Mouse (Mus musculus) embryonic stem cell, embryonic (primary cell): ENCODE measurements around the gene Ezh1.

Source experiments
- CTCF ChIA-PET, 4 experiments: fragments of 300-600 bp in 2 of 4; fragments of 350-600 bp in 2 of 4; sonication (Branson Sonifier 250); formaldehyde crosslinking; loops; one replicate each; lab custom pipeline; 2022; ENCODE audit warnings: inconsistent platforms in 2 of 4; lab: Charles Lee
- POLR2A ChIA-PET, 4 experiments: fragments of 300-600 bp in 2 of 4; fragments of 350-600 bp in 2 of 4; sonication (Branson Sonifier 250); formaldehyde crosslinking; loops; one replicate each; lab custom pipeline; 2022; ENCODE audit warnings: antibody characterized with exemption in 4 of 4, inconsistent platforms in 1 of 4; lab: Charles Lee

The Ezh1 gene

DNA sequence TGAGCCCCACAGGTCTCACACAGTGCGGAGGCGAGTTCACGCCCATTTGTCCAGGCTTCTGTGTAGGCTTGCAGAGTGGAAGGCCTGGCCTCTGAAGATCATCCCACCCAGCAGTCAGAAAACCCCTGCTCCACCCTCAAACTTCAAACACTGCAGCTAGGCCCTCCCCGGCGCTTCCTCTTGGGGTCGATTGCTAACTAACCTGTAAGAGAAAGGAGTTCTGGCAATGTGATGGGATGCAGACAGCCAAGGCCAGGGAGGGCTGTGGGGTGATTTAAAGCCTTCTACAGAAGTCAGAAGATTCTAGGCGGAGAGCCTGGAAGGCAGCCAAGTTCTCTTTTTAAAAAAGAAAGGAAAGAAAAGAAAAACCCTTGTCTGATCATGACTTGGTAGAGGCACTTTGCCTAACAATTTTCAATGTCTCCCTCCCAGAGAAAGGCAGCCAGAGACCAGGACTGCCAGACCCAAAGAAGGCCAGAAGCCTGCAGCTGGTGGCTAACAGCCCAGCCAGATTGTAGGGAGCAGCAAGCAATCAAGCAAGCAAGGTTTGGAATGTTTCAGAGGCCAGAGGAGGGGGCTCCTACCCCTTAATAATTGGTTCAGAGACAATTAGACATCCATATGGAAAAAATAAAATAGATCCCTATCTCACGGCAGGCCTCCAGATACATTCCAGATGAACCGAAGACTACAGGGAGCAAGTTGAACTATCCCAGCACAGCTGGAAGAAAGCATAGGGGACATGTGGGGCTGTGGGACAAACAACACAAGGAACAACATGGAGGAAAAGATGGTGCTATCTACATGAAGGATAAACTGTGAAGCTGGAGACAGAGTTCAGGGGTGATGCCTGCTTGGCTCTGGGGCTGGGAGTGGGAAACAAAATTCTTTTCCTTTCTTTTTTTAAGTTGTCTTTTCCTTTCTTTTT is 76.8 kb downstream of the Ezh1 start:
- POLR2A ChIA-PET = interaction anchor here in 3 of 4 experiments (0.9 to 1.8 kb wide), 8 partner anchors 12 to 30 kb away, joined by 3 to 7 read pairs (median 4); partner anchors contain the start of genes Retreg3 (in 1 of the 3) and Tubg1 (in 1 of the 3)
- CTCF ChIA-PET = interaction anchor here (0.5 to 1.6 kb wide), 5 partner anchors 14 to 437 kb away, joined by 3 to 7 read pairs (median 4); partner anchors contain the start of gene Kat2a (in 1 of the 4)

DNA sequence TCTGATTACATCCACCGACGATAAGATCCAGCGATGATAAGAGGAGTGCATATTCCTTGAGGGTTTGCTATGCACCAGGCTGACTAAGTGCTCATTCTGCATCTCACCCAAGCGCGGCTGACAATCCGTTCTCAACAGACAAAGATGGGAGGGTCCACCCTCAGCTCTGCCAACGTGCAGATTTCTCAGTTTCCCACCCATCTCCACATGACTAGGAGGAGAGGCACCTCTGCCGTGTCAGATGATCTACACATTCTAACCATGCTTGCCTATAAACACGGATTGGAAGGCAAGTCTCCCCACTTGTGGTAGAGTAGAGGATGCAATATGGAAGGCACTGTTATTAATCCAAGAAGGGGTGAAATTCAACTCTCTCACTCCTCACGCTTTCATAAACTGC is 77.5 kb downstream of the Ezh1 start:
- POLR2A ChIA-PET = interaction anchor here in 3 of 4 experiments (0.9 to 2.1 kb wide), 9 partner anchors 12 to 29 kb away, joined by 3 to 7 read pairs (median 4); partner anchors contain the start of genes Retreg3 (in 1 of the 3) and Tubg1 (in 1 of the 3)
- CTCF ChIA-PET = interaction anchor here (0.5 to 1.6 kb wide), 6 partner anchors 15 to 437 kb away, joined by 3 to 7 read pairs (median 4); partner anchors contain the start of gene Kat2a (in 1 of the 4)

DNA sequence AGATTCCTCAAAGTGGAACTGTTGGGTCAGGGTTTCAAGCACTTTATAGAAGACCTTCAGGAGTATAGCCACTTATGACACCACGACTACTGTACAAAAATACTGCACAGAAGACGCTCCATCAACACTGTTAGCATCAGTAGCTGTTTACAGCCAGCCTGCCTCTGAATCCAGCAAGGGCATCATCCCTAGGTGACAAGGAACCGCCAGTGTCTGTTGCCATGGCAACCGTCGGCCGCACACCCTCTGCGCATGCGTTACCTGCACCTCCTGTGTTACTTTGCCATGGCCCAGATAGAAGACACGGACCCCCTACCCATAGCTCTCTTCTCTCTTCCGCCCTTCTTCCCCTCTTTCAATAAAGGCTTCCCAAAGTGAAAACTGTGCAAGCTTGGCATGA is 79.9 kb downstream of the Ezh1 start:
- POLR2A ChIA-PET = interaction anchor here (0.6 to 2.1 kb wide), 8 partner anchors 8 to 627 kb away, joined by 3 to 8 read pairs (median 4); partner anchors contain the start of genes Plekhh3 (in 1 of the 4), Retreg3 (in 1 of the 4) and Tubg1 (in 1 of the 4)
- CTCF ChIA-PET = interaction anchor here in 2 of 4 experiments (0.6 to 2.1 kb wide), 4 partner anchors 15 to 42 kb away, joined by 3 to 4 read pairs (median 4); no protein-coding TSS in a partner anchor

DNA sequence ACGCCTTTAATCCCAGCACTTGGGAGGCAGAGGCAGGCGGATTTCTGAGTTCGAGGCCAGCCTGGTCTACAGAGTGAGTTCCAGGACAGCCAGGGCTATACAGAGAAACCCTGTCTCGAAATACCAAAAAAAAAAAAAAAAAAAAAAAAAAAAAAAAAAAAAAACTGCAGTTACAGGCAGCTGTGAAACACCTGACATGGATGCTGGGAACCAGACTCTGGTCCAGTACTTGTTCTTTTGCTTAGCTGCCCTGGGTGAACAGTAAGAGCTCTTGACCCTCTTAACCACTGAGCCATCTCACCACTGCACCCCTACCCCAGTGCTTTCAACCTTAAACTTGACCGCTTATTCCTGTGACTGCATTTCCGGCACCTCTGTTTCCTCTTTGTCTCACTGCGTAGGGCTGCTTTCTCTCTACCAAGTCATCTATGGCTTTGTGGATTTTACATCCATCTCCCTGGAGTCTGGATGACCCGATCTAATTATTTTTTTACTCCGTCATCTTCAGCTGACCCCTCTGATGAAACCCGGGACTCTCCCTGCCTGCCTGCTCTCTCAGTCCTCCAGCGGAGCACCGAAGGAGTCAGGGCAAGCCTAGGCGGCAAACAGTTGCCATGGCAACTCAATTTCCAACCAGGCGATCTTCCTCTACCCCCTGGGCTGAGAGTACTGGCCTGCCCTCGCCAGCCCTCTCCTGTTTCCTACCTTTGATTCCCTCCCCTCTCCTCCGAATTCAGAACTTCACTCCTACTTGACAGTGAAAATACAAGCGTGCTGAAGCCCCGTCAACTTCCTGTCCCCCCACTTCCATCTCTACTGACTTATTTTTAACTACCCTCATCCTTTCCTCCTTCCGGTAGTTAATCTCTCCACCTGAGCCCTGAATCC is 82.7 kb downstream of the Ezh1 start:
- POLR2A ChIA-PET = interaction anchor here in 3 of 4 experiments (0.5 to 1.5 kb wide), 9 partner anchors 9 to 185 kb away, joined by 3 to 5 read pairs (median 3); partner anchors contain the start of gene Plekhh3 (in 1 of the 3)
- CTCF ChIA-PET = interaction anchor here in 3 of 4 experiments (0.6 to 1.4 kb wide), 7 partner anchors 12 to 778 kb away, joined by 3 to 5 read pairs (median 3); partner anchors contain the start of gene Psmc3ip (in 1 of the 3)

DNA sequence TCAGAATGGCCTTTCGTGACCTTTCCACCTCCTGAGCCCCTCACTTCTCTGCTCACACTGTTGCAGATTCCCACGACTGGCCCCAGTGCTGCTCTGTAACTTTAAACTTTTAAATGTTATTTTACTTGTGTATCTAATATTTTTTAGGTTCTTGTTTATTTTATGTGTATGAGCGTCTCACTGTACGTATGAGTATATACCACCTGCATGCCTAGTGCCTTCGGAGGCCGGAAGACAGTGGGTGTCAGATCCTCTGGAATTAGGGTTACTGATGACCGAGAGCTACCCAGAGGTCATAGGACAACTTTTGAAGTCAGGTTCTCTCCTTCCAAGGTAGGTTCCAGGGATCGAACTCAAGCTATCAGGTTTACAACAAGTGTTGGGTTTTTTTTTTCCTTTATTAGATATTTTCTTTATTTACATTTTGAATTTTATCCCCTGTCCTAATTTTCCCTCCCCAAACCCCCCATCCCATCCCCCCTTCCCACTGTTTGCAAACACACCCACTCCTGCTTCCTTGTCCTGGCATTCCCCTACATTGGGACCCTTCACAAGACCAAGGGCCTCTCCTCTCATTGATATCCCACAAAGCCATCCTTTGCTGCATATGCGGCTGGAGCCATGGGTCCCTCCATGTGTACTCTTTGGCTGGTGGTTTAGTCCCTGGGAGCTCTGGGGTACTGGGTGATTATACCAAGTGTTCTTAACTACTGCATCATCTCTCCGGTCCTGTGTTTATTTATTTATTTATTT is 83.9 kb downstream of the Ezh1 start:
- POLR2A ChIA-PET = interaction anchor here in 2 of 4 experiments (0.6 to 1.4 kb wide), 4 partner anchors 23 to 543 kb away, joined by 3 to 4 read pairs (median 4); partner anchors contain the start of genes Plekhh3 (in 1 of the 2), Retreg3 (in 1 of the 2) and Tubg1 (in 1 of the 2)
- CTCF ChIA-PET = interaction anchor here in 1 of 4 experiments (0.5 to 3.1 kb wide), 2 partner anchors 11 to 155 kb away, joined by 3 to 10 read pairs; no protein-coding TSS in a partner anchor
